Mouse (Mus musculus) cortical plate, adult 2 months (tissue): ENCODE results near the gene Dab2ip.

Experiments
- CTCF ChIP-seq: fragments of 200-500 bp; IDR thresholded peaks from 2 replicates; pipeline ENCODE4 v1.5.1; 2011; ENCODE audit warnings: mild to moderate bottlenecking, control low read depth, low read length; ENCODE audit not compliant: insufficient read depth; ENCODE audit errors: extremely low read depth
- POLR2A ChIP-seq: fragments of 200-500 bp; IDR thresholded peaks from 2 replicates; pipeline ENCODE4 v1.6.1; 2011; ENCODE audit warnings: mild to moderate bottlenecking, low read length, control low read depth; ENCODE audit not compliant: insufficient read depth; ENCODE audit errors: extremely low read depth

DNA sequence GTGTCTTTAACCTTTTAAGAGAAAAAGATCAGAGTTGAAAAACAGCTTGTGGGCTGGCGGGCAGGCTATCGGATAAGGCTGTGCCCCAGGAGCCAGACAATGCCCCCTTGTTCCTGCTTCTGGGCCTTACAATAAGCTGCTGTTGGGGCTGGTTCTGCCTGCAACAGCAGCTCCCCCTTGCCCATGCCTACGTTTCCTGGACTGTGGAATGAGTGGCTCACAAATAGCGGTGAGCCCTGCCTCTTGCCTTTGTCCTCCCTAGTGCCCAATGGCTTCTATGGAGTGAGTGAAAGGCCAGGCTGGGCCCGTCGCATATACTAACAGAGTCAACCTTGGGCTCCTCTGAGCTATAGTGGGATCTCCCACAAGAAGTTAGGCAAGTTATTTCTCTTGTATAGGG is 144.5 kb downstream of the Dab2ip start:
- TF ChIP-seq CTCF (no peak), POLR2A (no peak)
